Mouse (Mus musculus) retina, postnatal 7 days (tissue): ENCODE measurements around the gene Unc93b1.

Experiments
- DNase-seq: peaks from one replicate; pipeline ENCODE4 v3.0.0-alpha.2; 2012; ENCODE audit warnings: low read depth, low spot score

The Unc93b1 gene

GRCm38 (mm10) chr19:3913692-3914091, 21.3 kb upstream of the Unc93b1 start:
- no peak for DNase-seq

- no peak for DNase-seq
Observed at GRCm38 (mm10) chr19:3914535-3914934, 20.5 kb upstream of the Unc93b1 start.

GRCm38 (mm10) chr19:3916727-3917126, 18.3 kb upstream of the Unc93b1 start:
- DNase-seq = no peak

GRCm38 (mm10) chr19:3919928-3920327, 15.1 kb upstream of the Unc93b1 start:
- no peak for DNase-seq

GRCm38 (mm10) chr19:3922661-3923371, 12.2 kb upstream of the Unc93b1 start:
- DNase-seq = no peak

GRCm38 (mm10) chr19:3923586-3923985, 11.4 kb upstream of the Unc93b1 start:
- DNase-seq = no peak

GRCm38 (mm10) chr19:3924190-3924589, 10.8 kb upstream of the Unc93b1 start:
- no peak for DNase-seq

- DNase-seq = no peak
Observed at GRCm38 (mm10) chr19:3924868-3925267, 10.1 kb upstream of the Unc93b1 start.

GRCm38 (mm10) chr19:3925859-3926258, 9.1 kb upstream of the Unc93b1 start:
- DNase-seq = no peak

- no peak for DNase-seq
Observed at GRCm38 (mm10) chr19:3926279-3926678, 8.7 kb upstream of the Unc93b1 start.

- DNase-seq = no peak
Observed at GRCm38 (mm10) chr19:3926685-3927084, 8.3 kb upstream of the Unc93b1 start.

GRCm38 (mm10) chr19:3927989-3928388, 7.0 kb upstream of the Unc93b1 start:
- DNase-seq = no peak

GRCm38 (mm10) chr19:3928779-3929178, 6.2 kb upstream of the Unc93b1 start:
- no peak for DNase-seq

GRCm38 (mm10) chr19:3929211-3929941, 5.6 kb upstream of the Unc93b1 start, which contains the start of gene Aldh3b1:
Gene Aldh3b1 (minus strand): TSS chr19:3929808.
- no peak for DNase-seq

- DNase-seq = no peak
Observed at GRCm38 (mm10) chr19:3930262-3931057, 4.5 kb upstream of the Unc93b1 start.

- DNase-seq = no peak
Observed at GRCm38 (mm10) chr19:3931716-3932115, 3.3 kb upstream of the Unc93b1 start.

- no peak for DNase-seq
Observed at GRCm38 (mm10) chr19:3935896-3936850, 1.2 kb downstream of the Unc93b1 start.

GRCm38 (mm10) chr19:3942315-3942714, 7.3 kb downstream of the Unc93b1 start:
- DNase-seq = no peak

- no peak for DNase-seq
Observed at GRCm38 (mm10) chr19:3942986-3943735, 8.2 kb downstream of the Unc93b1 start.

- DNase-seq = no peak
Observed at GRCm38 (mm10) chr19:3945872-3946564, 11.0 kb downstream of the Unc93b1 start.
